In the genomic region with DNA sequence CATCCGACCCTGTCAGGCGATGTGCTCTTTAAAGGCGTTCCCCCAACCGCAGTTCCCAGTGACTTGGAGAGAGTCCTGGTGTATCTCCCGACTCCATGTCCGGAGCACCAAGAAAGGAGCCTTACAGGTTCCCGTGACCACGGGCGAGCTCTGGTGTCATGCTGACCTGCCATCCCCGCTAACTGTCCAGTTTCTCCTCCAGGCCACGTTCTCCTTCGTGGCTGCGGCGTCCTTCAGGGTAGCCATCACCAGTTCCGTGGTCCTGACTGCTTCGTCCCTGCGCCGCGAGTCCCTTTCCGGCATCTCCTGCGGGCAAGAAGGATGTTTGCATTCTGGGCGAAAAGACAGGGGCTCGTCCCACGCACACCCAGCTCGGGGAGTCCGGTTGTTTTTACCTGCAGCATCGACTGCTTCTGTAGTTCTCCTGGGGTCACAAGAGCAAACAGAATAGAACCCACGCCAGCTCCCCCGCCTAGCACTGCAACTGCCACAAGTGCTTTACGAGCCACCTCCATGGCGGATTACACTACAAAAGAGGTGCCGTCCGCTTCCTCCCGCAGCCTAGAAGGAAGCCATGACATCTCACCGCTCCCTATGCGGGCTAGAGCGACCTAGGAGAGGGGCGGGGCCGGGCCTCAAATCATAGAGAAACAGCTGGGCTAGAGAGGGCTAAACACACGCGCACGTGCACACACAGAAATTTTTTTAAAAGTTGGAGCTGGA, we compare ENCODE assay signal across 8 mouse cellular contexts. TPM values are rescaled to one million over a fixed set of nuclear protein-coding genes. Genes with fewer than 3 reads are reported as not detected.
DNase-seq lines count a peak whose midpoint lies in the region; ATAC-seq lines count a peak whose summit lies in the region.

Gene Uqcc3, minus strand, starts transcription at position 613 of the 723 bp plus-strand sequence.

- DNase-seq in CD8-positive naive resting alpha-beta T cell, adult 2 months (ENCODE audit: low read depth in 2 of 2, low spot score in 2 of 2): peak; percentile 83 to 90
- peak; percentile 82 for DNase-seq in c-Kit-positive CD71-negative TER-119-negative erythroid progenitor cells, embryonic 14.5 days (ENCODE audit: low read depth)
- DNase-seq in forebrain, embryonic 10.5 days (ENCODE audit: extremely low spot score, low spot score): peak; percentile 82
- peak; percentile 94 for DNase-seq in kidney, postnatal 14 days
- DNase-seq in naive thymus-derived CD4-positive, alpha-beta T cell, adult 2 months (ENCODE audit: low read depth): peak; percentile 91
- peak; percentile 90 for DNase-seq in splenic B cell, adult 2 months (ENCODE audit: low read depth, low spot score)

- H3K27me3 ChIP-seq in forebrain, embryonic 10.5 days (ENCODE audit: poor library complexity, severe bottlenecking): no peaks in the 10 kb centered on the region
- H3K27me3 ChIP-seq in heart, embryonic 14.5 days (ENCODE audit: control insufficient read depth, insufficient read depth, low read length): no peaks in the 10 kb centered on the region
- H3K27me3 ChIP-seq in liver, embryonic 12.5 days (replicated peaks): no peaks in the 10 kb centered on the region
- no peaks in the 10 kb centered on the region for H3K27me3 ChIP-seq in splenic B cell, adult 2 months (ENCODE audit: control insufficient read depth, insufficient read depth, low read length, poor library complexity, severe bottlenecking)

- peaks cover 29% of the 10 kb centered on the region for H3K36me3 ChIP-seq in forebrain, embryonic 10.5 days (replicated peaks)
- H3K36me3 ChIP-seq in heart, embryonic 14.5 days (ENCODE audit: control insufficient read depth, insufficient read depth, low read length): peaks cover 32% of the 10 kb centered on the region
- peaks cover 32% of the 10 kb centered on the region for H3K36me3 ChIP-seq in liver, embryonic 12.5 days
- H3K36me3 ChIP-seq in splenic B cell, adult 2 months (ENCODE audit: control insufficient read depth, insufficient read depth, low read length, poor library complexity, severe bottlenecking): peaks cover 1% of the 10 kb centered on the region

- H3K4me1 ChIP-seq in forebrain, embryonic 10.5 days: peaks cover 16% of the 10 kb centered on the region
- peaks cover 0 to 12% of the 10 kb centered on the region in 2 experiments; a peak in 2 of 4 replicates for H3K4me1 ChIP-seq in heart, embryonic 14.5 days (ENCODE audit: control insufficient read depth in 2 of 2, insufficient read depth in 2 of 2, low read length in 2 of 2)
- H3K4me1 ChIP-seq in liver, embryonic 12.5 days: peaks cover 21% of the 10 kb centered on the region

- ATAC-seq in heart, embryonic 14.5 days (ENCODE audit: insufficient number of reproducible peaks, insufficient read depth, low FRiP score, low read depth): peak; percentile 91
- peak; percentile 94 for ATAC-seq in liver, embryonic 12.5 days

- peak within 1 kb of the TSS; percentile 89 for H3K4me3 ChIP-seq in forebrain, embryonic 10.5 days
- peak within 1 kb of the TSS; percentile 66 to 85 for H3K4me3 ChIP-seq in heart, embryonic 14.5 days (ENCODE audit: control insufficient read depth in 1 of 2, insufficient read depth in 1 of 2, low read depth in 1 of 2, low read length in 2 of 2)
- H3K4me3 ChIP-seq in liver, embryonic 12.5 days: peak within 1 kb of the TSS; percentile 85

- under 1% methylated on average over 42 of the region's 42 CpGs for WGBS in forebrain, embryonic 10.5 days
- WGBS in heart, embryonic 14.5 days: under 1% methylated on average over 42 of the region's 42 CpGs
- under 1% methylated on average over 42 of the region's 42 CpGs for WGBS in liver, embryonic 12.5 days (ENCODE audit: insufficient replicate concordance)

- peak within 1 kb of the TSS; percentile 82 for H3K4me2 ChIP-seq in heart, embryonic 14.5 days (ENCODE audit: low read length)
- H3K4me2 ChIP-seq in liver, embryonic 12.5 days: peak within 1 kb of the TSS; percentile 86

- peak within 1 kb of the TSS; percentile 89 for H3K27ac ChIP-seq in forebrain, embryonic 10.5 days
- peak within 1 kb of the TSS; percentile 69 to 79 for H3K27ac ChIP-seq in heart, embryonic 14.5 days (replicated peaks in 1 of 2; ENCODE audit: control insufficient read depth in 1 of 2, insufficient read depth in 1 of 2, low read depth in 2 of 2, low read length in 2 of 2)
- H3K27ac ChIP-seq in liver, embryonic 12.5 days: peak within 1 kb of the TSS; percentile 75

- H3K9ac ChIP-seq in heart, embryonic 14.5 days (ENCODE audit: low read length): peak within 1 kb of the TSS; percentile 82
- H3K9ac ChIP-seq in liver, embryonic 12.5 days: peak within 1 kb of the TSS; percentile 86

- H3K9me3 ChIP-seq in forebrain, embryonic 10.5 days: no peaks in the 10 kb centered on the region
- no peaks in the 10 kb centered on the region for H3K9me3 ChIP-seq in heart, embryonic 14.5 days (ENCODE audit: control insufficient read depth, low read length)
- no peaks in the 10 kb centered on the region for H3K9me3 ChIP-seq in liver, embryonic 12.5 days (replicated peaks)

RNA-seq across cellular contexts. Expression of gene Uqcc3, which starts in this region (rescaled TPM):
- polyA plus RNA-seq in forebrain, embryonic 10.5 days (2016; fragmentation: Nextera tagmentation; extraction: Ambion mirVana): 53.2 and 55.5 TPM in 2 replicates
- polyA plus RNA-seq in heart, embryonic 14.5 days (2014; fragmentation: Nextera tagmentation; extraction: Ambion mirVana): 67.4 and 78.2 TPM in 2 replicates
- polyA plus RNA-seq in liver, embryonic 12.5 days (2016; fragmentation: Nextera tagmentation; extraction: Ambion mirVana): 40.6 and 43.4 TPM in 2 replicates

Comparison
In these comparisons a context has a peak if more than half of its experiments do, and no peak if none do; other contexts are left out.
1. Peak in every context shown above with its lines: DNase-seq, ATAC-seq, H3K4me3 ChIP-seq and H3K27ac ChIP-seq.